Comparison of ENCODE assay signal across 8 mouse cellular contexts in genomic region chr1:191808688-191809223, GRCm38 (mm10). TPM values are rescaled to one million over a fixed set of nuclear protein-coding genes. Genes with fewer than 3 reads are reported as not detected.
DNase-seq lines count a peak whose midpoint lies in the region; ATAC-seq and TF ChIP-seq lines count a peak whose summit lies in the region.

No protein-coding gene starts in this region.

- no peak overlapping the region for H3K4me2 ChIP-seq in lung, embryonic 14.5 days
- H3K4me2 ChIP-seq in forebrain, embryonic 16.5 days (ENCODE audit: low read length), result peak overlapping the region; percentile 25; the same call in 1 of the 2 replicates
- H3K4me2 ChIP-seq in neural tube, embryonic 14.5 days (ENCODE audit: low read depth, low read length), result no peak overlapping the region
- no peak overlapping the region for H3K4me2 ChIP-seq in intestine, embryonic 16.5 days (ENCODE audit: low read depth, low read length)
- no peak overlapping the region for H3K4me2 ChIP-seq in kidney, embryonic 15.5 days

- no peak overlapping the region for H3K9ac ChIP-seq in lung, embryonic 14.5 days
- H3K9ac ChIP-seq in forebrain, embryonic 16.5 days (replicated peaks; ENCODE audit: low read depth, low read length), result no peak overlapping the region
- no peak overlapping the region for H3K9ac ChIP-seq in neural tube, embryonic 14.5 days (replicated peaks; ENCODE audit: low read depth, low read length)
- H3K9ac ChIP-seq in intestine, embryonic 16.5 days (ENCODE audit: low read depth, low read length), result no peak overlapping the region
- H3K9ac ChIP-seq in kidney, embryonic 15.5 days, result no peak overlapping the region

- 47% methylated on average over 12 of the region's 12 CpGs for WGBS in lung, embryonic 14.5 days
- 27% methylated on average over 12 of the region's 12 CpGs for WGBS in forebrain, embryonic 16.5 days
- 60% methylated on average over 12 of the region's 12 CpGs for WGBS in neural tube, embryonic 14.5 days
- 77% methylated on average over 12 of the region's 12 CpGs for WGBS in intestine, embryonic 16.5 days
- 76% methylated on average over 12 of the region's 12 CpGs for WGBS in kidney, embryonic 15.5 days

- H3K36me3 ChIP-seq in lung, embryonic 14.5 days (ENCODE audit: insufficient read depth), result no peaks in the 10 kb centered on the region
- H3K36me3 ChIP-seq in forebrain, embryonic 16.5 days (ENCODE audit: control insufficient read depth, insufficient read depth), result no peaks in the 10 kb centered on the region
- H3K36me3 ChIP-seq in neural tube, embryonic 14.5 days (ENCODE audit: control insufficient read depth, insufficient read depth, low read length), result no peaks in the 10 kb centered on the region
- no peaks in the 10 kb centered on the region for H3K36me3 ChIP-seq in intestine, embryonic 16.5 days (ENCODE audit: control insufficient read depth, insufficient read depth, low read length)
- no peaks in the 10 kb centered on the region for H3K36me3 ChIP-seq in kidney, embryonic 15.5 days

- H3K9me3 ChIP-seq in lung, embryonic 14.5 days (ENCODE audit: low read depth, low read length), result no peaks in the 10 kb centered on the region; the same call in 1 of the 2 replicates
- H3K9me3 ChIP-seq in forebrain, embryonic 16.5 days (ENCODE audit: control insufficient read depth, low read length), result no peaks in the 10 kb centered on the region
- H3K9me3 ChIP-seq in neural tube, embryonic 14.5 days (ENCODE audit: control insufficient read depth, low read length), result no peaks in the 10 kb centered on the region
- H3K9me3 ChIP-seq in intestine, embryonic 16.5 days (ENCODE audit: control insufficient read depth, low read length), result no peaks in the 10 kb centered on the region
- peaks cover 3% of the 10 kb centered on the region; the same call in 1 of the 2 replicates for H3K9me3 ChIP-seq in kidney, embryonic 15.5 days (replicated peaks)

- no peaks in the 10 kb centered on the region for H3K27me3 ChIP-seq in lung, embryonic 14.5 days (ENCODE audit: insufficient read depth, low read length)
- H3K27me3 ChIP-seq in forebrain, embryonic 16.5 days (replicated peaks; ENCODE audit: control insufficient read depth, insufficient read depth, low read length), result no peaks in the 10 kb centered on the region
- H3K27me3 ChIP-seq in neural tube, embryonic 14.5 days (ENCODE audit: control insufficient read depth, insufficient read depth, low read length), result no peaks in the 10 kb centered on the region
- no peaks in the 10 kb centered on the region for H3K27me3 ChIP-seq in intestine, embryonic 16.5 days (replicated peaks; ENCODE audit: control insufficient read depth, insufficient read depth, low read length)
- no peaks in the 10 kb centered on the region for H3K27me3 ChIP-seq in kidney, embryonic 15.5 days

- H3K27ac ChIP-seq in lung, embryonic 14.5 days (ENCODE audit: low read depth), result no peak overlapping the region
- H3K27ac ChIP-seq in forebrain, embryonic 16.5 days (ENCODE audit: low read length), result peak overlapping the region; percentile 55
- H3K27ac ChIP-seq in neural tube, embryonic 14.5 days (ENCODE audit: low read depth, low read length), result no peak overlapping the region
- no peak overlapping the region for H3K27ac ChIP-seq in intestine, embryonic 16.5 days (ENCODE audit: low read length)
- no peak overlapping the region for H3K27ac ChIP-seq in kidney, embryonic 15.5 days

- DNase-seq in lung, embryonic 14.5 days, result peak; percentile 60
- DNase-seq in lung, adult 18-20 months, result no peak
- peak; percentile 88 for DNase-seq in cerebellum, adult 11 months
- DNase-seq in spleen, adult 12 weeks (ENCODE audit: low spot score), result no peak

- no peak for TF ChIP-seq CTCF in lung, embryonic 14.5 days (IDR thresholded peaks at IDR 0.05; ENCODE audit: low read depth)

- no peaks in the 10 kb centered on the region for H3K4me1 ChIP-seq in lung, embryonic 14.5 days (ENCODE audit: insufficient read depth)
- H3K4me1 ChIP-seq in forebrain, embryonic 16.5 days (replicated peaks; ENCODE audit: control insufficient read depth, insufficient read depth, low read length), result peaks cover 13% of the 10 kb centered on the region
- no peaks in the 10 kb centered on the region for H3K4me1 ChIP-seq in neural tube, embryonic 14.5 days (ENCODE audit: control insufficient read depth, insufficient read depth, low read length)
- H3K4me1 ChIP-seq in intestine, embryonic 16.5 days (ENCODE audit: control insufficient read depth, insufficient read depth, low read length), result no peaks in the 10 kb centered on the region
- no peaks in the 10 kb centered on the region for H3K4me1 ChIP-seq in kidney, embryonic 15.5 days

- no peak overlapping the region for H3K4me3 ChIP-seq in lung, embryonic 14.5 days (ENCODE audit: low read depth, low read length)
- no peak overlapping the region for H3K4me3 ChIP-seq in forebrain, embryonic 16.5 days (replicated peaks; ENCODE audit: low read length)
- no peak overlapping the region for H3K4me3 ChIP-seq in neural tube, embryonic 14.5 days (ENCODE audit: low read depth, low read length)
- H3K4me3 ChIP-seq in intestine, embryonic 16.5 days (ENCODE audit: low read length), result no peak overlapping the region
- H3K4me3 ChIP-seq in kidney, embryonic 15.5 days (replicated peaks), result no peak overlapping the region

- peak; percentile 68 for ATAC-seq in lung, embryonic 14.5 days (ENCODE audit: insufficient read depth)
- peak; percentile 96 for ATAC-seq in forebrain, embryonic 16.5 days
- ATAC-seq in neural tube, embryonic 14.5 days (ENCODE audit: low read depth), result peak; percentile 91
- no peak for ATAC-seq in intestine, embryonic 16.5 days
- ATAC-seq in kidney, embryonic 15.5 days (replicated peaks; ENCODE audit: low FRiP score), result no peak

RNA-seq across cellular contexts. Expression of gene Nek2, which starts 12.5 kb away (rescaled TPM):
- 43.7 and 46.8 TPM in 2 replicates for polyA plus RNA-seq in lung, embryonic 14.5 days (2014; fragmentation: Nextera tagmentation; extraction: Ambion mirVana)
- polyA plus RNA-seq in forebrain, embryonic 16.5 days (2015; fragmentation: Nextera tagmentation; extraction: Ambion mirVana), result 16.5 and 22.7 TPM in 2 replicates
- 1.8 and 3.3 TPM in 2 replicates for polyA plus RNA-seq in neural tube, embryonic 14.5 days (2014; fragmentation: Nextera tagmentation; extraction: Ambion mirVana)
- polyA plus RNA-seq in intestine, embryonic 16.5 days (2015; fragmentation: Nextera tagmentation; extraction: Ambion mirVana), result 43.1 and 44.1 TPM in 2 replicates
- polyA plus RNA-seq in kidney, embryonic 15.5 days (2015; fragmentation: Nextera tagmentation; extraction: Ambion mirVana), result 44.5 and 45.1 TPM in 2 replicates

Comparison
In these comparisons a context has a peak if more than half of its experiments do, and no peak if none do; other contexts are left out.
1. DNase-seq: peak in lung, embryonic 14.5 days (single experiment) and cerebellum, adult 11 months (single experiment); none in lung, adult 18-20 months (0 of 2) and spleen, adult 12 weeks (single experiment).
2. ATAC-seq: peak in lung, embryonic 14.5 days (single experiment), forebrain, embryonic 16.5 days (single experiment) and neural tube, embryonic 14.5 days (single experiment); none in intestine, embryonic 16.5 days (single experiment) and kidney, embryonic 15.5 days (single experiment).